Mouse (Mus musculus): ENCODE results near the gene Tlr8.

DNA sequence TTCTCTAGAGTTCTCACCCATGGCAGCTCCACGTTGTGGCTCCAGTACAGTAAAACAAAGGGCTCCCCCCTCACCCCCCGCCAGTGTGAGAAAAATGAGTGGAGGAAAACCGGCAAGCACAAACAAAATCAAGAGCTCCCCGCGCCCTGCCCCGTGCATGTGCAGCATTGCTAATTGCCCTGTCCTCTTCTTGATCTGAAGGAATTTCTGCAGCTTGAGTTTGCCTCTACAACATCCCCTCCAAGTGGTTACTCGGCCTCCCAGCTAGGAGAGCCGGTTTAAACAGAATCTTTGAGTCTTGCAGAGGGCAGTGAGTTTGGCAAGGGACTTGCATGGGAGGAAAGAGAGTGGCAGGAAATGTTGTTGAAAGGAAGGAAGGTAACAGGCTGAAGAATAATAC, 51.4 kb downstream of the Tlr8 start:
- TF ChIP-seq EP300 (IDR thresholded peaks at IDR 0.05; ENCODE audit: low read depth) (no peak), CTCF (IDR thresholded peaks at IDR 0.05; ENCODE audit: low read depth) (peak; percentile 18; the same call in 1 of the 2 replicates)

Data from liver, embryonic 14.5 days (tissue).